ENCODE assay signal across 29 mouse cellular contexts in the genomic region with DNA sequence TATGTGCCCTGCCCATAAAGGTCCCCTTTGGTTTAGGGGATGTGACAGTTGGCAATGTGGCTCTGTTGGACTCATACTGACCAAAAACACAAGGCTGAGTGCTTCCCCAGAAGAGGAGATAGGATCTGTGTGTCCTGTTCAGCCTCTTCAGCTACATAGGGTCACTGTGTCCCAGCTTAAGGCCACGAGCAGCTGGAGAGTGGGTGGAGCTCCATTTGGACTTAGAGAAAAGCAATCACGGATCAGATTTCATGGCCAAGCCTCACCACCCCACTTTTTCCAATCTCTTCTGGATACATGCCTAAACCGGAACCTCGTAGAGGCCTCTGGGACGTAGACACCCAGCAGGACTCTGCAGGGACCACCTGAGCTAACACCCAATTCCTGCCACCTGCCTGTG. TPM values are rescaled to one million over a fixed set of nuclear protein-coding genes. Genes with fewer than 3 reads are reported as not detected.
A peak's percentile ranks its signal among the peaks of the same experiment; 100 is the strongest.
DNase-seq lines count a peak whose midpoint lies in the region; ATAC-seq and TF ChIP-seq lines count a peak whose summit lies in the region.
"Had no signal": no experiment of that assay in that cellular context is flagged by ENCODE, and none has a peak within 500 bp of the region (broad histone marks: within the 10 kb centered on the region; RNA-seq: fewer than 3 reads in every experiment).

No protein-coding gene starts in this region.

- no peak for ATAC-seq in lung, embryonic 14.5 days (ENCODE audit: insufficient read depth)
- ATAC-seq in forebrain, embryonic 16.5 days: no peak
- ATAC-seq: inflammation-experienced regulatory T-cells, adult 6 months; Patski had no signal

- no peak overlapping the region for H3K4me2 ChIP-seq in lung, embryonic 14.5 days
- H3K4me2 ChIP-seq in forebrain, embryonic 16.5 days (ENCODE audit: low read length): no peak overlapping the region
- H3K4me2 ChIP-seq: embryonic facial prominence, embryonic 12.5 days; forebrain, embryonic 12.5 days; heart, embryonic 15.5 days; hindbrain, embryonic 14.5 days; liver, embryonic 15.5 days; neural tube, embryonic 15.5 days had no signal

- TF ChIP-seq CTCF in lung, embryonic 14.5 days (IDR thresholded peaks at IDR 0.05; ENCODE audit: low read depth): no peak
- TF ChIP-seq CTCF in testis, adult 2 months (IDR thresholded peaks at IDR 0.05; ENCODE audit: control insufficient read depth, insufficient read depth, insufficient replicate concordance, low read depth, low read length): no peak

- no peaks in the 10 kb centered on the region for H3K9me3 ChIP-seq in lung, embryonic 14.5 days (ENCODE audit: low read depth, low read length)
- H3K9me3 ChIP-seq in forebrain, embryonic 16.5 days (ENCODE audit: control insufficient read depth, low read length): no peaks in the 10 kb centered on the region
- H3K9me3 ChIP-seq: embryonic facial prominence, embryonic 12.5 days; forebrain, embryonic 12.5 days; G1E; heart, embryonic 15.5 days; liver, embryonic 15.5 days; neural tube, embryonic 15.5 days had no signal

- H3K4me1 ChIP-seq in lung, embryonic 14.5 days (ENCODE audit: insufficient read depth): peaks cover 20% of the 10 kb centered on the region; the same call in 1 of the 2 replicates
- H3K4me1 ChIP-seq in testis, adult 2 months (ENCODE audit: control insufficient read depth, insufficient read depth, low read length): peaks cover 10% of the 10 kb centered on the region
- H3K4me1 ChIP-seq in forebrain, embryonic 16.5 days (replicated peaks; ENCODE audit: control insufficient read depth, insufficient read depth, low read length): peaks cover 13% of the 10 kb centered on the region

- no peak for TF ChIP-seq POLR2A in testis, adult 2 months (IDR thresholded peaks at IDR 0.05; ENCODE audit: control insufficient read depth, low read depth, low read length)

- H3K27ac ChIP-seq in lung, embryonic 14.5 days (ENCODE audit: low read depth): no peak overlapping the region
- H3K27ac ChIP-seq in testis, adult 2 months (ENCODE audit: control insufficient read depth, insufficient read depth, low read depth, low read length): peak overlapping the region; percentile 37; the same call in 1 of the 2 replicates
- H3K27ac ChIP-seq in forebrain, embryonic 16.5 days (ENCODE audit: low read length): no peak overlapping the region
- H3K27ac ChIP-seq: embryonic facial prominence, embryonic 12.5 days; forebrain, embryonic 12.5 days; heart, adult 2 months; heart, embryonic 15.5 days; hindbrain, embryonic 14.5 days; left cerebral cortex, adult 2 months; liver, embryonic 15.5 days; macrophage; neural tube, embryonic 15.5 days had no signal

- no peaks in the 10 kb centered on the region for H3K36me3 ChIP-seq in lung, embryonic 14.5 days (ENCODE audit: insufficient read depth)
- no peaks in the 10 kb centered on the region for H3K36me3 ChIP-seq in testis, adult 2 months (ENCODE audit: control insufficient read depth, insufficient read depth, low read length)
- no peaks in the 10 kb centered on the region for H3K36me3 ChIP-seq in forebrain, embryonic 16.5 days (ENCODE audit: control insufficient read depth, insufficient read depth)
- H3K36me3 ChIP-seq: embryonic facial prominence, embryonic 12.5 days; forebrain, embryonic 12.5 days; G1E; heart, embryonic 15.5 days; liver, embryonic 15.5 days; neural tube, embryonic 15.5 days had no signal

- intact Hi-C loops in gastrocnemius, postnatal 14 days (cut with DNase I; ENCODE audit: low total_unique reads): no loop called here

- no peaks in the 10 kb centered on the region for H3K27me3 ChIP-seq in lung, embryonic 14.5 days (ENCODE audit: insufficient read depth, low read length)
- no peaks in the 10 kb centered on the region for H3K27me3 ChIP-seq in testis, adult 2 months (ENCODE audit: control insufficient read depth, insufficient read depth, low read length)
- no peaks in the 10 kb centered on the region for H3K27me3 ChIP-seq in forebrain, embryonic 16.5 days (replicated peaks; ENCODE audit: control insufficient read depth, insufficient read depth, low read length)
- H3K27me3 ChIP-seq: embryonic facial prominence, embryonic 12.5 days; forebrain, embryonic 12.5 days; heart, embryonic 15.5 days; liver, embryonic 15.5 days; neural tube, embryonic 15.5 days; Patski had no signal

- peak; percentile 34 for DNase-seq in gastrocnemius, adult 18-20 months (ENCODE audit: low spot score)
- no peak for DNase-seq in gastrocnemius, postnatal 14 days
- peak; percentile 44 for DNase-seq in lung, embryonic 14.5 days
- no peak for DNase-seq in lung, postnatal 4 days
- no peak for DNase-seq in testis, postnatal 10 days (ENCODE audit: low spot score)
- DNase-seq: adrenal gland, adult 2 months; cerebellum, adult 11-12 months; cerebellum, postnatal 14 days; gastrocnemius, postnatal 10 days; heart, adult 2 months; heart, postnatal 4 days; kidney, adult 18-20 months; liver; thymus, adult 18-20 months; thymus, postnatal 36 days had no signal

- H3K9ac ChIP-seq in lung, embryonic 14.5 days: no peak overlapping the region
- H3K9ac ChIP-seq in forebrain, embryonic 16.5 days (replicated peaks; ENCODE audit: low read depth, low read length): no peak overlapping the region
- H3K9ac ChIP-seq: embryonic facial prominence, embryonic 12.5 days; forebrain, embryonic 12.5 days; heart, embryonic 15.5 days; hindbrain, embryonic 14.5 days; liver, embryonic 15.5 days; neural tube, embryonic 15.5 days had no signal

- H3K4me3 ChIP-seq in lung, embryonic 14.5 days (ENCODE audit: low read depth, low read length): no peak overlapping the region
- no peak overlapping the region for H3K4me3 ChIP-seq in testis, adult 2 months (ENCODE audit: control insufficient read depth, low read depth, low read length)
- H3K4me3 ChIP-seq in forebrain, embryonic 16.5 days (replicated peaks; ENCODE audit: low read length): no peak overlapping the region
- H3K4me3 ChIP-seq: embryonic facial prominence, embryonic 12.5 days; erythroblast, embryonic 14.5 days; forebrain, embryonic 12.5 days; heart, adult 2 months; heart, embryonic 15.5 days; left cerebral cortex, adult 2 months; liver, embryonic 15.5 days; neural tube, embryonic 15.5 days had no signal

- WGBS in lung, embryonic 14.5 days: 27% methylated on average over 5 of the region's 5 CpGs
- WGBS in forebrain, embryonic 16.5 days: 70% methylated on average over 5 of the region's 5 CpGs

RNA-seq across cellular contexts. Expression of a gene that starts 25.5 kb away (rescaled TPM):
- total RNA-seq in gastrocnemius, adult 18-20 months (2021): 10 to 100 TPM; 43.1 to 44.7 TPM
- 10 to 100 TPM; 36.2 to 39.1 TPM for total RNA-seq in gastrocnemius, postnatal 14 days (2021)
- polyA plus RNA-seq in lung, embryonic 14.5 days (2014; fragmentation: Nextera tagmentation; extraction: Ambion mirVana): 141 and 153 TPM in 2 replicates
- polyA plus RNA-seq in testis, adult 2 months (2012; rRNA removed): 96.3 and 98.7 TPM in 2 replicates
- 125 and 126 TPM in 2 replicates for polyA plus RNA-seq in forebrain, embryonic 16.5 days (2015; fragmentation: Nextera tagmentation; extraction: Ambion mirVana)

Comparison
In these comparisons a context has a peak if more than half of its experiments do, and no peak if none do; other contexts are left out.
1. DNase-seq: peak in gastrocnemius, adult 18-20 months (single experiment) and lung, embryonic 14.5 days (single experiment); none in gastrocnemius, postnatal 14 days (single experiment), lung, postnatal 4 days (0 of 2) and testis, postnatal 10 days (single experiment).